Mouse (Mus musculus) limb, embryonic 14.5 days (tissue): Measurements from ENCODE around the gene Il20. TPM values are rescaled to one million over a fixed set of nuclear protein-coding genes. Genes with fewer than 3 reads are reported as not detected.

Experiments used
- ATAC-seq: fragments of 200-750 bp; cut with Nextera tagmentation; 2 replicates; pipeline ENCODE4 v1.8.0; 2017; ENCODE audit warnings: low read depth, moderate number of reproducible peaks, moderate TSS enrichment; ENCODE audit not compliant: low FRiP score
- DNase-seq: peaks from one replicate; pipeline ENCODE4 v3.0.0-alpha.2; 2015; ENCODE audit warnings: low spot score
- H3K27ac ChIP-seq: fragments of 300-500 bp; sonication (generic); replicated peaks from 2 replicates; pipeline ENCODE4 v1.5.1; 2014; ENCODE audit warnings: low read depth, mild to moderate bottlenecking, low read length, moderate library complexity, mixed read lengths
- H3K27me3 ChIP-seq: fragments of 300-500 bp; sonication (generic); 2 replicates; pipeline ENCODE4 v1.6.1; 2014; ENCODE audit warnings: low read length, mixed read lengths; ENCODE audit not compliant: control insufficient read depth, insufficient read depth
- H3K36me3 ChIP-seq: fragments of 300-500 bp; sonication (generic); 2 replicates; pipeline ENCODE4 v1.6.1; 2014; ENCODE audit warnings: mild to moderate bottlenecking, low read length, moderate library complexity, mixed read lengths; ENCODE audit not compliant: control insufficient read depth, insufficient read depth
- H3K4me1 ChIP-seq: fragments of 300-500 bp; sonication (generic); 2 replicates; pipeline ENCODE4 v1.6.1; 2014; ENCODE audit warnings: antibody characterized with exemption, low read length, mixed read lengths; ENCODE audit not compliant: control insufficient read depth, insufficient read depth
- H3K4me2 ChIP-seq: fragments of 300-500 bp; sonication (generic); replicated peaks from 2 replicates; pipeline ENCODE4 v1.6.1; 2014; ENCODE audit warnings: low read depth, mild to moderate bottlenecking, low read length, moderate library complexity; ENCODE audit not compliant: severe bottlenecking
- H3K4me3 ChIP-seq: fragments of 300-500 bp; sonication (generic); replicated peaks from 2 replicates; pipeline ENCODE4 v1.5.1; 2014; ENCODE audit warnings: low read length
- H3K9ac ChIP-seq: fragments of 300-500 bp; sonication (generic); 2 replicates; pipeline ENCODE4 v1.6.1; 2014; ENCODE audit warnings: mild to moderate bottlenecking, low read depth, low read length, moderate library complexity; ENCODE audit not compliant: severe bottlenecking
- H3K9me3 ChIP-seq: fragments of 300-500 bp; sonication (generic); 2 replicates; pipeline ENCODE4 v1.6.1; 2016; ENCODE audit warnings: low read length; ENCODE audit not compliant: control insufficient read depth
- POLR2A ChIP-seq: fragments of 200-500 bp; IDR thresholded peaks from 2 replicates; pipeline ENCODE4 v1.8.0; 2012; ENCODE audit warnings: inconsistent platforms, mild to moderate bottlenecking, moderate library complexity, borderline replicate concordance; ENCODE audit not compliant: insufficient read depth, insufficient read length; ENCODE audit errors: extremely low read depth
- WGBS: fragments of 180-500 bp; shearing (Covaris S2); extraction: QIAGEN DNeasy Blood & Tissue Kit; methylation state at CpG from one replicate; pipeline ENCODE4 v1.1.7; 2014; 5-methylcytosine and 5-hydroxymethylcytosine counted together
- polyA plus RNA-seq, 2 experiments: library from polyadenylated mRNA; depleted of rRNA in 1 of 2; stranded (reverse) in 1 of 2; unstranded in 1 of 2; fragments of >200 nt; fragmentation: Nextera tagmentation in 1 of 2; extraction: Ambion mirVana in 1 of 2; gene quantifications; 2 replicates each; pipeline versions ENCODE4 v1.2.1 to v1.2.3; 2012 to 2014

Il20 gene
- polyA plus RNA-seq, 2 experiments: not detected

- no peak within 1 kb of the TSS for H3K9ac ChIP-seq
- TF ChIP-seq POLR2A: no peak
- ATAC-seq (no peak), DNase-seq (no peak)
- no peaks in the 10 kb centered on the region for H3K4me1 ChIP-seq
- no peaks in the 10 kb centered on the region for H3K9me3 ChIP-seq
- no peak within 1 kb of the TSS for H3K4me2 ChIP-seq
- WGBS: 85% methylated on average over 7 of the region's 7 CpGs
- H3K27ac ChIP-seq: no peak within 1 kb of the TSS
- H3K27me3 ChIP-seq: no peaks in the 10 kb centered on the region
- no peak within 1 kb of the TSS for H3K4me3 ChIP-seq
- no peaks in the 10 kb centered on the region for H3K36me3 ChIP-seq
These were observed 45.6 kb downstream of the Il20 start, which contains the start of gene Fcmr for GRCm38 (mm10) chr1:130865541-130866221. Gene Fcmr (plus strand): TSS chr1:130865669.

- H3K27ac ChIP-seq: no peak overlapping the region
- H3K9ac ChIP-seq: no peak overlapping the region
- ATAC-seq (no peak), DNase-seq (no peak)
- no peak overlapping the region for H3K4me3 ChIP-seq
- no peaks in the 10 kb centered on the region for H3K4me1 ChIP-seq
- TF ChIP-seq POLR2A: no peak
- H3K9me3 ChIP-seq: no peaks in the 10 kb centered on the region
- no peak overlapping the region for H3K4me2 ChIP-seq
- H3K27me3 ChIP-seq: no peaks in the 10 kb centered on the region
- 83% methylated on average over 5 of the region's 5 CpGs for WGBS
- no peaks in the 10 kb centered on the region for H3K36me3 ChIP-seq
These were observed 46.5 kb downstream of the Il20 start for GRCm38 (mm10) chr1:130864741-130865140.

GRCm38 (mm10) chr1:130864238-130864637 is 47.0 kb downstream of the Il20 start:
- Histone ChIP-seq H3K4me3 (no peak overlapping the region), H3K4me1 (no peaks in the 10 kb centered on the region), H3K4me2 (no peak overlapping the region), H3K27ac (no peak overlapping the region), H3K27me3 (no peaks in the 10 kb centered on the region), H3K9me3 (no peaks in the 10 kb centered on the region), H3K36me3 (no peaks in the 10 kb centered on the region), H3K9ac (no peak overlapping the region)
- no peak for DNase-seq
- no peak for TF ChIP-seq POLR2A
- WGBS: 87% methylated on average over 4 of the region's 4 CpGs
- no peak for ATAC-seq

GRCm38 (mm10) chr1:130857456-130857855 is 53.8 kb downstream of the Il20 start:
- Histone ChIP-seq H3K4me3 (no peak overlapping the region), H3K36me3 (no peaks in the 10 kb centered on the region), H3K9me3 (no peaks in the 10 kb centered on the region), H3K4me2 (no peak overlapping the region), H3K27ac (no peak overlapping the region), H3K27me3 (no peaks in the 10 kb centered on the region), H3K4me1 (no peaks in the 10 kb centered on the region), H3K9ac (no peak overlapping the region)
- DNase-seq (no peak), ATAC-seq (no peak)
- no peak for TF ChIP-seq POLR2A
- WGBS: 68% methylated on average over 4 of the region's 4 CpGs

Other genes starting within 250 kb of the Il20 start
- gene C4bp, start 249.8 kb downstream of the Il20 start, polyA plus RNA-seq (2012; rRNA removed): 0.03 TPM in 1 of 2 replicates, not detected in the other
- gene C4bp, start 249.8 kb downstream of the Il20 start, polyA plus RNA-seq (2014; fragmentation: Nextera tagmentation; extraction: Ambion mirVana): not detected in 2 replicates
- not detected in 2 replicates for gene Gm29427, start 195.7 kb downstream of the Il20 start, polyA plus RNA-seq (2012; rRNA removed)
- not detected in 2 replicates for gene Gm29427, start 195.7 kb downstream of the Il20 start, polyA plus RNA-seq (2014; fragmentation: Nextera tagmentation; extraction: Ambion mirVana)
- gene Yod1, start 194.1 kb downstream of the Il20 start, polyA plus RNA-seq (2012; rRNA removed): 2.9 TPM in 2 replicates
- 7.2 and 7.9 TPM in 2 replicates for gene Yod1, start 194.1 kb downstream of the Il20 start, polyA plus RNA-seq (2014; fragmentation: Nextera tagmentation; extraction: Ambion mirVana)
- 17.2 and 20.8 TPM in 2 replicates for gene Pfkfb2, start 182.2 kb downstream of the Il20 start, polyA plus RNA-seq (2012; rRNA removed)
- gene Pfkfb2, start 182.2 kb downstream of the Il20 start, polyA plus RNA-seq (2014; fragmentation: Nextera tagmentation; extraction: Ambion mirVana): 7.3 and 8.5 TPM in 2 replicates
- gene AA986860, start 179.5 kb downstream of the Il20 start, polyA plus RNA-seq (2012; rRNA removed): 1.9 and 2.8 TPM in 2 replicates
- gene AA986860, start 179.5 kb downstream of the Il20 start, polyA plus RNA-seq (2014; fragmentation: Nextera tagmentation; extraction: Ambion mirVana): 8.1 and 10.6 TPM in 2 replicates
- gene Fcamr, start 110.5 kb downstream of the Il20 start, polyA plus RNA-seq (2012; rRNA removed): 0.44 and 0.54 TPM in 2 replicates
- gene Fcamr, start 110.5 kb downstream of the Il20 start, polyA plus RNA-seq (2014; fragmentation: Nextera tagmentation; extraction: Ambion mirVana): 0.11 and 0.28 TPM in 2 replicates
- gene Pigr, start 84.8 kb downstream of the Il20 start, polyA plus RNA-seq (2012; rRNA removed): 0.08 TPM in 1 of 2 replicates, not detected in the other
- 0.15 TPM in 1 of 2 replicates, not detected in the other for gene Pigr, start 84.8 kb downstream of the Il20 start, polyA plus RNA-seq (2014; fragmentation: Nextera tagmentation; extraction: Ambion mirVana)
- not detected in 2 replicates for gene Fcmr, start 45.8 kb downstream of the Il20 start, polyA plus RNA-seq (2012; rRNA removed)
- not detected in 2 replicates for gene Fcmr, start 45.8 kb downstream of the Il20 start, polyA plus RNA-seq (2014; fragmentation: Nextera tagmentation; extraction: Ambion mirVana)
- gene Il24, start 24.0 kb downstream of the Il20 start, polyA plus RNA-seq (2012; rRNA removed): not detected in 2 replicates
- not detected in 2 replicates for gene Il24, start 24.0 kb downstream of the Il20 start, polyA plus RNA-seq (2014; fragmentation: Nextera tagmentation; extraction: Ambion mirVana)
- gene Il19, start 28.7 kb upstream of the Il20 start, polyA plus RNA-seq (2012; rRNA removed): 0.09 and 0.20 TPM in 2 replicates
- gene Il19, start 28.7 kb upstream of the Il20 start, polyA plus RNA-seq (2014; fragmentation: Nextera tagmentation; extraction: Ambion mirVana): not detected in 2 replicates
- gene Il10, start 108.4 kb upstream of the Il20 start, polyA plus RNA-seq (2012; rRNA removed): 0.05 and 0.06 TPM in 2 replicates
- not detected in 2 replicates for gene Il10, start 108.4 kb upstream of the Il20 start, polyA plus RNA-seq (2014; fragmentation: Nextera tagmentation; extraction: Ambion mirVana)
- 60.9 and 70.0 TPM in 2 replicates for gene Mapkapk2, start 186.4 kb upstream of the Il20 start, polyA plus RNA-seq (2012; rRNA removed)
- 49.9 and 51.6 TPM in 2 replicates for gene Mapkapk2, start 186.4 kb upstream of the Il20 start, polyA plus RNA-seq (2014; fragmentation: Nextera tagmentation; extraction: Ambion mirVana)
- 1.6 and 1.7 TPM in 2 replicates for gene Dyrk3, start 226.9 kb upstream of the Il20 start, polyA plus RNA-seq (2012; rRNA removed)
- 2.3 and 2.7 TPM in 2 replicates for gene Dyrk3, start 226.9 kb upstream of the Il20 start, polyA plus RNA-seq (2014; fragmentation: Nextera tagmentation; extraction: Ambion mirVana)
- gene Eif2d, start 241.7 kb upstream of the Il20 start, polyA plus RNA-seq (2012; rRNA removed): 59.8 and 60.7 TPM in 2 replicates
- gene Eif2d, start 241.7 kb upstream of the Il20 start, polyA plus RNA-seq (2014; fragmentation: Nextera tagmentation; extraction: Ambion mirVana): 61.9 and 64.8 TPM in 2 replicates